Mouse (Mus musculus): ENCODE results near the gene Gsg1l. TPM values are rescaled to one million over a fixed set of nuclear protein-coding genes. Genes with fewer than 3 reads are reported as not detected.

Gene Gsg1l
- total RNA-seq (2023): not detected

GRCm38 (mm10) chr7:126082286-126082741, at the start of gene Gsg1l:
Gene Gsg1l (minus strand): TSS chr7:126082411.

Other genes starting within 250 kb of the Gsg1l start
- gene Xpo6, start 118.1 kb upstream of the Gsg1l start, total RNA-seq (2023): 159 TPM
- 59.1 TPM for gene Sbk1, start 190.2 kb upstream of the Gsg1l start, total RNA-seq (2023)